Mouse (Mus musculus): Measurements from ENCODE around the gene Hist1h3e. TPM values are rescaled to one million over a fixed set of nuclear protein-coding genes. Genes with fewer than 3 reads are reported as not detected.

Hist1h3e gene
- total RNA-seq, 2 experiments from 2014 or later = 8.3 to 12.9 TPM

GRCm38 (mm10) chr13:23515826-23516620, 46.1 kb downstream of the Hist1h3e start:
- DNase-seq = no peak
- intact Hi-C loops (cut with DNase I) = loop anchor here (2.0 to 10.0 kb wide), 3 partner anchors 69 to 1571 kb away; partner anchors contain the start of gene Zfp184
- Histone ChIP-seq H3K27ac (no peak overlapping the region), H3K4me3 (peak overlapping the region; percentile 78)
- TF ChIP-seq CTCF (IDR thresholded peaks at IDR 0.05) = no peak

DNA sequence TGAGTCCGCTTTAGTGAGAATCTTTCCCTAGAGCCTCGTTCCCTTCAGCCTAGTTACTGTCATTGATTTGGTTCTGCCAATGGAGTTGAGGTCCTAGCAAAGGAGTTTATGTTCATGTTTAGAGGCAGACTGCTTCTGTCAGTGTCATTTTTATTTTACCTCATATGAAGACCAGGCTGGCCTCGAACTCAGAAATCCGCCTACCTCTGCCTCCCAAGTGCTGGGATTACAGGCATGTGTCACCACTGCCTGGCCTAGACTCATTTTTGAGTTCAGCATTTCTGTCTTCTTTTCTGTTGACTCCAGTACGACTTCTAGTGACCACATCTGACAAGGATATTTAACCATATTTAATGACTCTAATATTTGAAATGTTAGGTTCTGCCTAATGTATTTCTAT, 46.9 kb downstream of the Hist1h3e start:
- H3K4me3 ChIP-seq = no peak overlapping the region
- intact Hi-C loops (cut with DNase I) = loop anchor here (5.0 to 10.0 kb wide), 2 partner anchors 1493 to 1570 kb away; partner anchors contain the start of gene Zfp184
- no peak for DNase-seq
- no peak for TF ChIP-seq CTCF (IDR thresholded peaks at IDR 0.05)
- H3K27ac ChIP-seq = no peak overlapping the region

DNA sequence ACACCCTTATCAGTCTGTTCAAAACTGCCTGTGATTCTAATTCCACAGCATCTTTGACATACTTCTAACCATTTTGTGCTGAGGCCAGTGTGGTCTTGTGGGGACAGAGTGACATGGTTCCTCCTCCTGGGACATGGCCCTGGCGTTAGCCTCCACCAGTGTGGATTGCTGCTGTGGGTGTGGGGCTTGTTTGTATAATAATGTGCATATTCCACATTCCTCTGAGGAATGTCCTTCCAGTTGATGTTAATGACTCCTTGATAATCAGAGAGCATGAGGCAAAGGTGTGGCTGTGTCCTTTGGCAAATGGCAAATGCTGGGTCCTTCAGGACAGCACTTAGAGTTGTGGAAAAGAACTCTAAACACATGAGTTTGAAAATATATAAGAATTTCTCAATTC, 48.7 kb downstream of the Hist1h3e start:
- intact Hi-C loops (cut with DNase I) = loop anchor here (10.0 kb wide), 1 partner anchor 1569 kb away; the partner anchor contains the start of gene Zfp184
- TF ChIP-seq CTCF (IDR thresholded peaks at IDR 0.05) = no peak

More for the DNA sequence above, 48.7 kb downstream of the Hist1h3e start:
- Histone ChIP-seq H3K4me3 (no peak overlapping the region), H3K27ac (no peak overlapping the region)
- DNase-seq = no peak

Small RNA genes within 50 kb of the gene (microRNA-seq; reads per million reads assigned to microRNA genes)
- gene Gm44297 (not detected), gene Gm44359 (not detected), gene Gm44394 (not detected), gene n-TStga1 (not detected)

Other genes with a start within 250 kb of the Hist1h3e start
- 10 to 100 TPM in 1 of 2 experiments, 1 to 10 TPM in 1; 8.9 to 12.7 TPM for gene Zfp322a, start 193.2 kb downstream of the Hist1h3e start, total RNA-seq (2021)
- gene Abt1, start 138.5 kb downstream of the Hist1h3e start, total RNA-seq (2021) = 1 to 10 TPM; 3.6 to 3.9 TPM
- gene Btn1a1, start 96.5 kb downstream of the Hist1h3e start, total RNA-seq (2021) = not detected
- gene Btn2a2, start 73.5 kb downstream of the Hist1h3e start, total RNA-seq (2021) = not detected
- gene Hist1h4h, start 31.3 kb downstream of the Hist1h3e start, total RNA-seq (2021) = 100 to 1,000 TPM; 131 to 139 TPM
- gene Hist1h2af, start 28.5 kb downstream of the Hist1h3e start, total RNA-seq (2021) = 1 to 10 TPM in 1 of 2 experiments, not detected in 1; 2.0 TPM
- gene Hist1h3g, start 26.9 kb downstream of the Hist1h3e start, total RNA-seq (2021) = not detected
- 1 to 10 TPM in 1 of 2 experiments, under 1 TPM in 1; 0.94 to 1.0 TPM for gene Hist1h2bh, start 19.0 kb downstream of the Hist1h3e start, total RNA-seq (2021)
- 1 to 10 TPM; 2.9 to 4.0 TPM for gene Hist1h3f, start 18.3 kb downstream of the Hist1h3e start, total RNA-seq (2021)
- 1 to 10 TPM; 7.8 to 8.7 TPM for gene Hist1h4f, start 10.7 kb downstream of the Hist1h3e start, total RNA-seq (2021)
- gene Hist1h1d, start 9.1 kb downstream of the Hist1h3e start, total RNA-seq (2021) = under 1 TPM; 0.56 to 0.81 TPM
- under 1 TPM in 1 of 2 experiments, not detected in 1; 0.45 TPM for gene Hist1h2ae, start 8.9 kb upstream of the Hist1h3e start, total RNA-seq (2021)
- gene Hist1h2bg, start 9.0 kb upstream of the Hist1h3e start, total RNA-seq (2021) = 1 to 10 TPM; 2.9 to 7.6 TPM
- gene Hist1h2bf, start 11.8 kb upstream of the Hist1h3e start, total RNA-seq (2021) = 1 to 10 TPM; 3.6 to 3.8 TPM
- gene Hist1h2ad, start 12.0 kb upstream of the Hist1h3e start, total RNA-seq (2021) = 1 to 10 TPM; 1.0 to 1.3 TPM
- 1 to 10 TPM; 2.0 to 3.0 TPM for gene Hist1h3d, start 13.4 kb upstream of the Hist1h3e start, total RNA-seq (2021)
- 10 to 100 TPM; 31.0 to 36.0 TPM for gene Hist1h4d, start 19.2 kb upstream of the Hist1h3e start, total RNA-seq (2021)
- gene Hist1h2be, start 58.8 kb upstream of the Hist1h3e start, total RNA-seq (2021) = 10 to 100 TPM; 10.8 to 17.5 TPM
- 10 to 100 TPM; 29.1 to 34.0 TPM for gene Hist1h1e, start 60.2 kb upstream of the Hist1h3e start, total RNA-seq (2021)
- gene Hist1h2ac, start 121.6 kb upstream of the Hist1h3e start, total RNA-seq (2021) = under 1 TPM; 0.84 to 0.92 TPM
- 10 to 100 TPM; 59.1 to 76.4 TPM for gene Hist1h2bc, start 121.8 kb upstream of the Hist1h3e start, total RNA-seq (2021)
- gene Hist1h1t, start 133.4 kb upstream of the Hist1h3e start, total RNA-seq (2021) = not detected
- 10 to 100 TPM; 49.8 to 61.2 TPM for gene Hist1h4c, start 136.1 kb upstream of the Hist1h3e start, total RNA-seq (2021)
- gene Hfe, start 148.5 kb upstream of the Hist1h3e start, total RNA-seq (2021) = 10 to 100 TPM; 16.0 to 18.7 TPM
- gene Hist1h1c, start 176.4 kb upstream of the Hist1h3e start, total RNA-seq (2021) = 100 to 1,000 TPM; 135 to 164 TPM
- gene Hist1h3c, start 183.2 kb upstream of the Hist1h3e start, total RNA-seq (2021) = not detected
- 1 to 10 TPM; 1.1 to 2.3 TPM for gene Hist1h2bb, start 184.4 kb upstream of the Hist1h3e start, total RNA-seq (2021)
- gene Hist1h2ab, start 188.8 kb upstream of the Hist1h3e start, total RNA-seq (2021) = 1 to 10 TPM in 1 of 2 experiments, not detected in 1; 1.9 TPM
- 1 to 10 TPM; 1.6 to 1.8 TPM for gene Hist1h3b, start 189.9 kb upstream of the Hist1h3e start, total RNA-seq (2021)
- gene Hist1h4b, start 194.6 kb upstream of the Hist1h3e start, total RNA-seq (2021) = 1 to 10 TPM; 2.1 to 3.7 TPM
- gene Hist1h4a, start 198.9 kb upstream of the Hist1h3e start, total RNA-seq (2021) = 1 to 10 TPM in 1 of 2 experiments, under 1 TPM in 1; 0.61 to 1.4 TPM
- gene Hist1h3a, start 200.0 kb upstream of the Hist1h3e start, total RNA-seq (2021) = 1 to 10 TPM; 2.9 to 4.2 TPM
- gene Hist1h1a, start 201.3 kb upstream of the Hist1h3e start, total RNA-seq (2021) = 1 to 10 TPM; 1.2 to 1.5 TPM
- gene Trim38, start 207.5 kb upstream of the Hist1h3e start, total RNA-seq (2021) = not detected
- not detected for gene Slc17a2, start 244.6 kb upstream of the Hist1h3e start, total RNA-seq (2021)